In the genomic region with DNA sequence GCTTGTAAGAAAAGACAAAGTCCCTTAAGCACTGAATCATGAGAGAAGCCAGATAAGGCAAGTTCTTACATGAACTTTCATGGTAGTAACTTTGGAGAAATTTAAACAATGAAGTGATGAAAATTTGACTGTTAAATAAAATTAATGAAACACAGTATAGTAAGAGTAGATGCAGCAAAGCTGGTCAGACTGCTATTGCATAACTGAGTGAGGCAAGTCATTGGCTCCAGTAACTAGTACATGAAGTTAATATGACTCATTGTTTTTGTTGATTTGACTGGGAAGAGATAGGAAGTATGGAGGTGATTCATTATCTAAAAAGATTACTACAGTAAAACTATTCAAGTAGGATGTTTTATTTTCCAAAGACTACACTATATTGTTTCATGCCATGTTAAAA, we compare ENCODE assay signal across 13 mouse cellular contexts. TPM values are rescaled to one million over a fixed set of nuclear protein-coding genes. Genes with fewer than 3 reads are reported as not detected.
A peak's percentile ranks its signal among the peaks of the same experiment; 100 is the strongest.
DNase-seq lines count a peak whose midpoint lies in the region.
"Had no signal": no experiment of that assay in that cellular context is flagged by ENCODE, and none has a peak within 500 bp of the region (broad histone marks: within the 10 kb centered on the region; RNA-seq: fewer than 3 reads in every experiment).

No protein-coding gene starts in this region.

- DNase-seq in adrenal gland, postnatal 36 days, result peak; percentile 21 to 40
- DNase-seq in adrenal gland, postnatal 25 days, result no peak
- peak; percentile 19 for DNase-seq in lung, postnatal 36 days
- no peak for DNase-seq in lung, postnatal 4 days
- DNase-seq in NIH3T3 (ENCODE audit: low read depth), result peak; percentile 74
- DNase-seq in skeletal muscle tissue, adult 2 months (ENCODE audit: low read depth, low spot score), result peak; percentile 33
- DNase-seq in layer of hippocampus, postnatal 10 days (ENCODE audit: low spot score in 2 of 2), result no peak
- DNase-seq: cerebellum, adult 9-10 months; gastrocnemius, postnatal 25 days; kidney, adult 18-20 months; kidney, postnatal 10 days; right cerebral cortex, postnatal 25 days; thymus, adult 2 months had no signal

RNA-seq across cellular contexts. Expression of gene Casp12, which starts 11.6 kb away (rescaled TPM):
- 10 to 100 TPM; 26.7 to 49.6 TPM for total RNA-seq in adrenal gland, postnatal 36 days (2021)
- total RNA-seq in adrenal gland, postnatal 25 days (2021), result 31.7 and 40.9 TPM in 2 replicates
- 1 to 10 TPM; 1.5 to 1.8 TPM for total RNA-seq in layer of hippocampus, postnatal 10 days (2021)

RNA-seq across cellular contexts. Expression of gene Casp4, which starts 48.2 kb away (rescaled TPM):
- total RNA-seq in adrenal gland, postnatal 36 days (2021), result 1 to 10 TPM; 3.5 to 6.9 TPM
- 4.9 and 5.5 TPM in 2 replicates for total RNA-seq in adrenal gland, postnatal 25 days (2021)
- total RNA-seq in layer of hippocampus, postnatal 10 days (2021), result under 1 TPM; 0.69 to 0.76 TPM

RNA-seq across cellular contexts. Expression of gene Casp1, which starts 58.5 kb away (rescaled TPM):
- total RNA-seq in adrenal gland, postnatal 36 days (2021), result 1 to 10 TPM; 2.9 to 4.0 TPM
- total RNA-seq in adrenal gland, postnatal 25 days (2021), result 1.3 and 1.5 TPM in 2 replicates
- total RNA-seq in layer of hippocampus, postnatal 10 days (2021), result 1 to 10 TPM; 2.7 to 2.9 TPM

Comparison
In these comparisons a context has a peak if more than half of its experiments do, and no peak if none do; other contexts are left out.
1. DNase-seq: peak in adrenal gland, postnatal 36 days (2 of 2), lung, postnatal 36 days (single experiment), NIH3T3 (single experiment) and skeletal muscle tissue, adult 2 months (single experiment); none in adrenal gland, postnatal 25 days (single experiment), lung, postnatal 4 days (0 of 2) and layer of hippocampus, postnatal 10 days (0 of 2).
2. RNA of gene Casp12, which starts 11.6 kb away (total RNA-seq): 26.7 to 49.6 TPM in adrenal gland, postnatal 36 days and 31.7 to 40.9 TPM in adrenal gland, postnatal 25 days; 1.5 to 1.8 TPM in layer of hippocampus, postnatal 10 days; every median in the first group is over 4 times any median in the second.